Mouse (Mus musculus): ENCODE data around the gene Hinfp.
"Not testable (repeated sequence)": the region's sequence is repeated elsewhere in the genome, so short reads cannot be mapped to it uniquely, and the experiment has no call there.

Gene Hinfp

GRCm38 (mm10) chr9:44305466-44306079 lies at the start of gene Hinfp:
Gene Hinfp (minus strand): TSS chr9:44305671.
- peak; percentile 97 to 98 for DNase-seq (ENCODE audit: low spot score in 2 of 2)

GRCm38 (mm10) chr9:44353142-44353541 lies 47.7 kb upstream of the Hinfp start:
- DNase-seq (ENCODE audit: low spot score in 2 of 2) = no peak

GRCm38 (mm10) chr9:44352337-44352736 lies 46.9 kb upstream of the Hinfp start:
- no peak for DNase-seq (ENCODE audit: low spot score in 2 of 2)

GRCm38 (mm10) chr9:44351396-44351795 lies 45.9 kb upstream of the Hinfp start:
- no peak for DNase-seq (ENCODE audit: low spot score in 2 of 2)

- DNase-seq (ENCODE audit: low spot score in 2 of 2) = no peak
These were observed 43.1 kb upstream of the Hinfp start for GRCm38 (mm10) chr9:44348546-44348945.

GRCm38 (mm10) chr9:44347621-44348020 lies 42.1 kb upstream of the Hinfp start:
- DNase-seq (ENCODE audit: low spot score in 2 of 2) = no peak

GRCm38 (mm10) chr9:44347166-44347565 lies 41.7 kb upstream of the Hinfp start:
- DNase-seq (ENCODE audit: low spot score in 2 of 2) = no peak

- DNase-seq (ENCODE audit: low spot score in 2 of 2) = no peak
These were observed 40.3 kb upstream of the Hinfp start for GRCm38 (mm10) chr9:44345570-44346433.

GRCm38 (mm10) chr9:44343781-44344421 lies 38.4 kb upstream of the Hinfp start, which contains the start of gene Hmbs:
Gene Hmbs (minus strand): TSS chr9:44344228.
- peak; percentile 94 to 96 for DNase-seq (ENCODE audit: low spot score in 2 of 2)

- peak in 1 of 2 experiments; percentile 7 for DNase-seq (ENCODE audit: low spot score in 2 of 2)
These were observed 37.8 kb upstream of the Hinfp start for GRCm38 (mm10) chr9:44343290-44343689.

GRCm38 (mm10) chr9:44342605-44343004 lies 37.1 kb upstream of the Hinfp start:
- DNase-seq (ENCODE audit: low spot score in 2 of 2) = no peak

GRCm38 (mm10) chr9:44342173-44342572 lies 36.7 kb upstream of the Hinfp start:
- no peak for DNase-seq (ENCODE audit: low spot score in 2 of 2)

- DNase-seq (ENCODE audit: low spot score in 2 of 2) = no peak
These were observed 36.0 kb upstream of the Hinfp start for GRCm38 (mm10) chr9:44341487-44341886.

- no peak for DNase-seq (ENCODE audit: low spot score in 2 of 2)
These were observed 33.1 kb upstream of the Hinfp start for GRCm38 (mm10) chr9:44338574-44338973.

- no peak for DNase-seq (ENCODE audit: low spot score in 2 of 2)
These were observed 32.1 kb upstream of the Hinfp start for GRCm38 (mm10) chr9:44337436-44338169.

GRCm38 (mm10) chr9:44336964-44337363 lies 31.5 kb upstream of the Hinfp start:
- DNase-seq (ENCODE audit: low spot score in 2 of 2) = no peak

GRCm38 (mm10) chr9:44336513-44336912 lies 31.0 kb upstream of the Hinfp start:
- DNase-seq (ENCODE audit: low spot score in 2 of 2) = not testable (repeated sequence)

GRCm38 (mm10) chr9:44336093-44336406 lies 30.6 kb upstream of the Hinfp start:
- no peak for DNase-seq (ENCODE audit: low spot score in 2 of 2)

- DNase-seq (ENCODE audit: low spot score in 2 of 2) = peak in 1 of 2 experiments; percentile 35
These were observed 30.0 kb upstream of the Hinfp start for GRCm38 (mm10) chr9:44335331-44336092.

GRCm38 (mm10) chr9:44334396-44335330 lies 29.2 kb upstream of the Hinfp start, which contains the start of gene H2afx:
Gene H2afx (plus strand): TSS chr9:44334694.
- peak; percentile 98 for DNase-seq (ENCODE audit: low spot score in 2 of 2)

All from urinary bladder, postnatal 36 days (tissue).